Comparison of ENCODE assay signal across 23 mouse cellular contexts in the genomic region with DNA sequence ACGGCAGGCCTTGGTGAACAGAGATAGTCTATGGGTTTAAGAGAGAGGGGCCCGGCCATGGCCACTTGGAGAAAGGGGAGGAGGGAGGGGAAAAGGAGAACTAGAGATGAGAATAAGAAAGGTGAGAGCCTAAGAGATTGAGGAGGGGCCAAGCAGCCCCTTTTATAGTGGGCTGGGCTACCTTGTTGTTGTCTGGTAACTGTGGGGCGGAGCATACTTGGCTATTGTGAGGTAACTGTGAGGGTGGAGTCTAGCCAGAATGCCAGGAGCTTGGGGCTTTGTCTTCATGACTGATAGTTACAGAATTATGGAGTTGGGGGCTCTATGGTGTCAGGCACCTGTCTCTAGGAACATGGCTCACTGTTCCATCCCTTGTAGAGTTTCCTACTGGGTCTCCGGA. TPM values are rescaled to one million over a fixed set of nuclear protein-coding genes. Genes with fewer than 3 reads are reported as not detected.
DNase-seq lines count a peak whose midpoint lies in the region; TF ChIP-seq lines count a peak whose summit lies in the region.
"Had no signal": no experiment of that assay in that cellular context is flagged by ENCODE, and none has a peak within 500 bp of the region (broad histone marks: within the 10 kb centered on the region; RNA-seq: fewer than 3 reads in every experiment).

No protein-coding gene starts in this region.

- peak; percentile 45 for DNase-seq in heart, adult 11 months
- DNase-seq in heart, postnatal 25 days (ENCODE audit: low spot score), result no peak
- DNase-seq in ES-E14 (ENCODE audit: low read depth, low spot score), result peak; percentile 13
- DNase-seq in ZHBTc4 (ENCODE audit: low read depth, low spot score), result peak; percentile 58
- no peak for DNase-seq in T-cell, adult 2 months (ENCODE audit: low spot score)
- DNase-seq: adrenal gland, adult 2 months; adrenal gland, postnatal 10 days; adrenal gland, postnatal 25 days; B cell, adult 2 months; cerebellum, adult 11 months; cerebellum, adult 18-20 months; cerebellum, adult 8-10 months; cerebellum, adult 9-11 months; cerebellum, postnatal 14 days; cerebellum, postnatal 36 days; embryo, embryonic 11 days had no signal

- H3K4me1 ChIP-seq in ES-E14 (ENCODE audit: control insufficient read depth in 2 of 2, insufficient read depth in 2 of 2, low read length in 2 of 2, poor library complexity in 1 of 2), result peaks cover 0 to 2% of the 10 kb centered on the region in 2 experiments; a peak in 1 of 4 replicates

- H3K4me3 ChIP-seq in ES-E14 (ENCODE audit: insufficient read depth in 1 of 2, low read depth in 1 of 2, low read length in 2 of 2, poor library complexity in 1 of 2, severe bottlenecking in 1 of 2), result no peak overlapping the region
- H3K4me3 ChIP-seq: embryonic facial prominence, embryonic 13.5 days; embryonic facial prominence, embryonic 15.5 days; erythroblast, embryonic 14.5 days; forebrain, embryonic 10.5 days; forebrain, embryonic 12.5 days had no signal

- H3K9ac ChIP-seq in ES-E14 (ENCODE audit: insufficient read depth, low read depth, low read length, poor library complexity, severe bottlenecking), result no peak overlapping the region
- H3K9ac ChIP-seq: embryonic facial prominence, embryonic 13.5 days; embryonic facial prominence, embryonic 15.5 days; forebrain, embryonic 12.5 days had no signal

- intact Hi-C loops in heart, postnatal 25 days (cut with DNase I), result no loop called here

- no peaks in the 10 kb centered on the region for H3K9me3 ChIP-seq in ES-E14 (ENCODE audit: control insufficient read depth, insufficient read depth, low read depth, low read length)
- H3K9me3 ChIP-seq: forebrain, embryonic 10.5 days had no signal

- no peak overlapping the region for H3K27ac ChIP-seq in ES-E14 (ENCODE audit: insufficient read depth, low read depth, low read length, poor library complexity, severe bottlenecking)
- H3K27ac ChIP-seq: embryonic facial prominence, embryonic 13.5 days; embryonic facial prominence, embryonic 15.5 days; forebrain, embryonic 12.5 days had no signal

- in situ Hi-C loops in ES-E14 (cut with MboI; ENCODE audit: low sequenced_read_pairs in 2 of 2, unreplicated experiment in 2 of 2), result no loop called here

- peaks cover 4% of the 10 kb centered on the region; the same call in 1 of the 2 replicates for H3K36me3 ChIP-seq in ES-E14 (ENCODE audit: control insufficient read depth, insufficient read depth, low read length, poor library complexity, severe bottlenecking)
- H3K36me3 ChIP-seq: embryonic facial prominence, embryonic 15.5 days; forebrain, embryonic 10.5 days; forebrain, embryonic 12.5 days had no signal

TF ChIP-seq in ES-E14, 5 proteins besides CTCF, POLR2A, EP300 and RAD21:
- TF ChIP-seq HCFC1 (IDR thresholded peaks at IDR 0.05; ENCODE audit: borderline replicate concordance, insufficient read depth, low read length) (no peak), ZC3H11A (IDR thresholded peaks at IDR 0.05; ENCODE audit: borderline replicate concordance, low read depth, low read length) (no peak), ZNF384 (IDR thresholded peaks at IDR 0.05; ENCODE audit: low read depth, low read length) (no peak), MAFK (IDR thresholded peaks at IDR 0.05; ENCODE audit: insufficient read depth, low read depth, low read length) (no peak), CHD2 (IDR thresholded peaks at IDR 0.05; ENCODE audit: low read depth, low read length) (no peak)

RNA-seq across cellular contexts. Expression of gene Pcsk6, which starts 56.9 kb away (rescaled TPM):
- 10 to 100 TPM; 45.7 to 56.1 TPM for total RNA-seq in heart, postnatal 25 days (2021)
- total RNA-seq in ES-E14 (2012; rRNA removed), result 62.6 and 106 TPM in 2 replicates
- total RNA-seq: CH12.LX, MEL had no signal

Comparison
In these comparisons a context has a peak if more than half of its experiments do, and no peak if none do; other contexts are left out.
1. DNase-seq: peak in heart, adult 11 months (single experiment), ES-E14 (single experiment) and ZHBTc4 (single experiment); none in heart, postnatal 25 days (single experiment) and T-cell, adult 2 months (single experiment).